Mouse (Mus musculus): Measurements from ENCODE around the gene Orai1. TPM values are rescaled to one million over a fixed set of nuclear protein-coding genes. Genes with fewer than 3 reads are reported as not detected.
"Not testable (repeated sequence)": the region's sequence is repeated elsewhere in the genome, so short reads cannot be mapped to it uniquely, and the experiment has no call there.

The Orai1 gene
- total RNA-seq, 1 experiment = 20.0 TPM

DNA sequence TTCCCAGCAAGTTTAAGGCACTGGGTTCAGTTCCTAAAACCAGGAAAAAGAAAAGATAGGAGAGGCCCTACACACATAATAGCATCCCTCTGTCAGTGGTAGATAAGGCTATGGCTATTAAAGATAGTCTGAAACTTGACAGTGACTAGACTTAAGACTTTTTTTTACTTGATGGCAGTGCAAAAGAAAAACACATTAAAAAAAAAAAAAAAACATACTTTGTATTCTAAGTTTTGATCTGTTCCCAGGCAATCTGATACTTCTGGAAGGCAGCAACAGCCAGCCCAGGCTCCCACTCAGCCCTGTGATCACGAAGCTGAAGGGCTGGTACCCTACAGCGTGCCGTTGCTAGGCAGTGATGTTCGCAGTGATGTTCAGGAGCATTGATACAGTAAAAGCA lies 43.4 kb upstream of the Orai1 start:
- no peak for TF ChIP-seq MAFK (IDR thresholded peaks at IDR 0.05; ENCODE audit: insufficient read depth, low read depth, low read length)
- TF ChIP-seq CHD2 (IDR thresholded peaks at IDR 0.05; ENCODE audit: low read depth, low read length) = no peak
- no peak for TF ChIP-seq ZNF384 (IDR thresholded peaks at IDR 0.05; ENCODE audit: low read depth, low read length)
- no peak for TF ChIP-seq HCFC1 (IDR thresholded peaks at IDR 0.05; ENCODE audit: borderline replicate concordance, insufficient read depth, low read length)
- no peak for TF ChIP-seq ZC3H11A (IDR thresholded peaks at IDR 0.05; ENCODE audit: borderline replicate concordance, low read depth, low read length)
- no peak for DNase-seq (ENCODE audit: low read depth, low spot score)
- H3K27ac ChIP-seq (ENCODE audit: insufficient read depth, low read depth, low read length, poor library complexity, severe bottlenecking) = no peak overlapping the region
- no peaks in the 10 kb centered on the region for H3K36me3 ChIP-seq (ENCODE audit: control insufficient read depth, insufficient read depth, low read length, poor library complexity, severe bottlenecking)
- no peaks in the 10 kb centered on the region for H3K9me3 ChIP-seq (ENCODE audit: control insufficient read depth, insufficient read depth, low read depth, low read length)
- H3K4me1 ChIP-seq (ENCODE audit: control insufficient read depth in 2 of 2, insufficient read depth in 2 of 2, low read length in 2 of 2, poor library complexity in 1 of 2) = no peaks in the 10 kb centered on the region
- H3K4me3 ChIP-seq (ENCODE audit: insufficient read depth in 1 of 2, low read depth in 1 of 2, low read length in 2 of 2, poor library complexity in 1 of 2, severe bottlenecking in 1 of 2) = no peak overlapping the region
- no peak overlapping the region for H3K9ac ChIP-seq (ENCODE audit: insufficient read depth, low read depth, low read length, poor library complexity, severe bottlenecking)
- in situ Hi-C loops (cut with MboI; ENCODE audit: low sequenced_read_pairs in 2 of 2, unreplicated experiment in 2 of 2) = no loop called here

DNA sequence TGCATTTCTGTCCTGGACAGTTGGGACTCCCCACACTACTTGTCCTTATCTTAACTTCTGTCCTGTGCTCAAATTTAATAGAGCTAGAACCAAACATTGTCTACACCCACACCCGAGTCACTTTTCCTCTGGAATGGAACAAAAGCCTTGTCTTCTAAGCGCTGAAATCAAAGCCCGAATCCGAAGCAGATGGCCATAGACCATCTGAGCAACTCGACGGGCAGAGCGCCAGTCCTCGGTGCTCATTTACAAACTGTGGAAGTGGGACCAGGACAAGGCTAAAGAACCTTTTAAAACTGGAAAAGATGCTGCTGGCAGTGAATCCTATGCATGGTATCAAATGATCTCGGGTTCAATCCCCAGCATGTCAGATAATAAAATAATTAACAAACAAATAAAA lies 42.8 kb upstream of the Orai1 start:
- Histone ChIP-seq H3K27ac (ENCODE audit: insufficient read depth, low read depth, low read length, poor library complexity, severe bottlenecking) (no peak overlapping the region), H3K9ac (ENCODE audit: insufficient read depth, low read depth, low read length, poor library complexity, severe bottlenecking) (no peak overlapping the region), H3K36me3 (ENCODE audit: control insufficient read depth, insufficient read depth, low read length, poor library complexity, severe bottlenecking) (no peaks in the 10 kb centered on the region), H3K4me3 (ENCODE audit: insufficient read depth in 1 of 2, low read depth in 1 of 2, low read length in 2 of 2, poor library complexity in 1 of 2, severe bottlenecking in 1 of 2) (no peak overlapping the region), H3K4me1 (ENCODE audit: control insufficient read depth in 2 of 2, insufficient read depth in 2 of 2, low read length in 2 of 2, poor library complexity in 1 of 2) (no peaks in the 10 kb centered on the region), H3K9me3 (ENCODE audit: control insufficient read depth, insufficient read depth, low read depth, low read length) (no peaks in the 10 kb centered on the region)
- in situ Hi-C loops (cut with MboI; ENCODE audit: low sequenced_read_pairs in 2 of 2, unreplicated experiment in 2 of 2) = no loop called here
- TF ChIP-seq MAFK (IDR thresholded peaks at IDR 0.05; ENCODE audit: insufficient read depth, low read depth, low read length) (no peak), CHD2 (IDR thresholded peaks at IDR 0.05; ENCODE audit: low read depth, low read length) (no peak), HCFC1 (IDR thresholded peaks at IDR 0.05; ENCODE audit: borderline replicate concordance, insufficient read depth, low read length) (no peak), ZC3H11A (IDR thresholded peaks at IDR 0.05; ENCODE audit: borderline replicate concordance, low read depth, low read length) (no peak), ZNF384 (IDR thresholded peaks at IDR 0.05; ENCODE audit: low read depth, low read length) (no peak)
- DNase-seq (ENCODE audit: low read depth, low spot score) = no peak

DNA sequence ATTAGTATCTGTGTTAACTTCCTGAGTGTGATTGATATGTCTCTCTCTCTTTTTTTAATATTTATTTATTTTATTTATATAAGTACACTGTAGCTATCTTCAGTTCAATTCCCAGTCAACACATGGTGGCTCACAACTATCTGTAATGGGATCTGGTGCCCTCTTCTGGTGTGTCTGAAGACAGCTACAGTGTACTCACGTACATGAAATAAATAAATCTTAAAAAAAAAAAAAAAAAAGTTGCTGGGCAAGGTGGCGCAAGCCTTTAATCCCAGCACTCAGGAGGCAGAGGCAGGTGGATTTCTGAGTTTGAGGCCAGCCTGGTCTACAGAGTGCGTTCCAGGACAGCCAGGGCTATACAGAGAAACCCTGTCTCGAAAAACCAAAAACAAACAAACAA lies 40.2 kb upstream of the Orai1 start:
- H3K9me3 ChIP-seq (ENCODE audit: control insufficient read depth, insufficient read depth, low read depth, low read length); H3K36me3 ChIP-seq (ENCODE audit: control insufficient read depth, insufficient read depth, low read length, poor library complexity, severe bottlenecking); H3K4me1 ChIP-seq (ENCODE audit: control insufficient read depth in 2 of 2, insufficient read depth in 2 of 2, low read length in 2 of 2, poor library complexity in 1 of 2); H3K4me3 ChIP-seq (ENCODE audit: insufficient read depth in 1 of 2, low read depth in 1 of 2, low read length in 2 of 2, poor library complexity in 1 of 2, severe bottlenecking in 1 of 2); DNase-seq (ENCODE audit: low read depth, low spot score); H3K9ac ChIP-seq (ENCODE audit: insufficient read depth, low read depth, low read length, poor library complexity, severe bottlenecking); in situ Hi-C loops (cut with MboI; ENCODE audit: low sequenced_read_pairs in 2 of 2, unreplicated experiment in 2 of 2); H3K27ac ChIP-seq (ENCODE audit: insufficient read depth, low read depth, low read length, poor library complexity, severe bottlenecking): not testable (repeated sequence)
- TF ChIP-seq ZNF384 (IDR thresholded peaks at IDR 0.05; ENCODE audit: low read depth, low read length) = 0 out of 2 replicates have a peak, but pooled peaks have one; percentile 25

DNA sequence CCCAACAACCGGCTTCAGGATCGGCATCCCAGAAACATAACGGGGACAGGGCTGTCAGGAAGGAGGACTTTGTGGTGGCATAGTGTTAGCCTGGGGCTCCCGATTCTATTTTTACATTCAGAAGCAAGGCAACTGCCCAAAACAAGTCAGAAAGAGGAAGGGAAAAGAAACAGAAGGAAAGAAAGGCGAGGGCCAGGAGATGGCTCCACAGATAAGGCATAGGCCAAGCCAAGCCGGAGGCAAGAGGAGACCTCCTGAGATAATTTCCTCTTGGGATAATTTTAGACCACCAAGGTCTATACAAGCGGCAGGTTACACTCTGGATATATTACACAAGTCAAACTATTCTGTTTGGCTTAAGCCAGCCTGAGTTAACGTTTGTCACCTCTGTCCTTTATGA lies 35.9 kb upstream of the Orai1 start:
- Histone ChIP-seq H3K36me3 (ENCODE audit: control insufficient read depth, insufficient read depth, low read length, poor library complexity, severe bottlenecking) (peaks cover 14% of the 10 kb centered on the region; the same call in 1 of the 2 replicates), H3K4me3 (ENCODE audit: insufficient read depth in 1 of 2, low read depth in 1 of 2, low read length in 2 of 2, poor library complexity in 1 of 2, severe bottlenecking in 1 of 2) (no peak overlapping the region), H3K9me3 (ENCODE audit: control insufficient read depth, insufficient read depth, low read depth, low read length) (no peaks in the 10 kb centered on the region), H3K4me1 (ENCODE audit: control insufficient read depth in 2 of 2, insufficient read depth in 2 of 2, low read length in 2 of 2, poor library complexity in 1 of 2) (no peaks in the 10 kb centered on the region), H3K27ac (ENCODE audit: insufficient read depth, low read depth, low read length, poor library complexity, severe bottlenecking) (no peak overlapping the region), H3K9ac (ENCODE audit: insufficient read depth, low read depth, low read length, poor library complexity, severe bottlenecking) (no peak overlapping the region)
- in situ Hi-C loops (cut with MboI; ENCODE audit: low sequenced_read_pairs in 2 of 2, unreplicated experiment in 2 of 2) = no loop called here
- DNase-seq (ENCODE audit: low read depth, low spot score) = no peak
- TF ChIP-seq ZNF384 (IDR thresholded peaks at IDR 0.05; ENCODE audit: low read depth, low read length) (no peak), ZC3H11A (IDR thresholded peaks at IDR 0.05; ENCODE audit: borderline replicate concordance, low read depth, low read length) (no peak), HCFC1 (IDR thresholded peaks at IDR 0.05; ENCODE audit: borderline replicate concordance, insufficient read depth, low read length) (no peak), MAFK (IDR thresholded peaks at IDR 0.05; ENCODE audit: insufficient read depth, low read depth, low read length) (no peak), CHD2 (IDR thresholded peaks at IDR 0.05; ENCODE audit: low read depth, low read length) (no peak)

DNA sequence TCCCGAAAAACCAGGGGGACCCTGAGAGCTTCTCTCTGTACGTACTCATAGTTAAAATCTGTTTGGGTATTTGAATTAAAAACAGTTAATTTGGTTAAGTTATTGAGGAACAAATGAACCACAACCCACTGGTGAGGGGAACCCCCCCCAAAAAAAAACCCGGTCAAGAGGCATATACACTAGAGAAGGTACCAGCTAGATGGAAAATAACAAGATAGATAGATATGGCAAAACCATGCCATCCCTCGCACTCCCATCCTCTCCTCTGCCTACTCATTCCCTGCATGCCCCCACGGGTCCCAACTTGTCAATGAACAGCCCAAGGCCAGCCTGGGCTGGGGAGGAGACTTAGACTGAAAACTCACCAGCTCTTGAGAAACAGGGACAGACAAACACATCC lies 30.4 kb upstream of the Orai1 start:
- Histone ChIP-seq H3K9ac (ENCODE audit: insufficient read depth, low read depth, low read length, poor library complexity, severe bottlenecking) (no peak overlapping the region), H3K4me1 (ENCODE audit: control insufficient read depth in 2 of 2, insufficient read depth in 2 of 2, low read length in 2 of 2, poor library complexity in 1 of 2) (peaks cover 4 to 8% of the 10 kb centered on the region in 2 experiments; a peak in 1 of 4 replicates), H3K27ac (ENCODE audit: insufficient read depth, low read depth, low read length, poor library complexity, severe bottlenecking) (no peak overlapping the region), H3K36me3 (ENCODE audit: control insufficient read depth, insufficient read depth, low read length, poor library complexity, severe bottlenecking) (peaks cover 18% of the 10 kb centered on the region; the same call in 1 of the 2 replicates), H3K9me3 (ENCODE audit: control insufficient read depth, insufficient read depth, low read depth, low read length) (no peaks in the 10 kb centered on the region), H3K4me3 (ENCODE audit: insufficient read depth in 1 of 2, low read depth in 1 of 2, low read length in 2 of 2, poor library complexity in 1 of 2, severe bottlenecking in 1 of 2) (no peak overlapping the region)
- TF ChIP-seq ZC3H11A (IDR thresholded peaks at IDR 0.05; ENCODE audit: borderline replicate concordance, low read depth, low read length) = no peak
- TF ChIP-seq HCFC1 (IDR thresholded peaks at IDR 0.05; ENCODE audit: borderline replicate concordance, insufficient read depth, low read length) = no peak
- TF ChIP-seq MAFK (IDR thresholded peaks at IDR 0.05; ENCODE audit: insufficient read depth, low read depth, low read length) = no peak
- TF ChIP-seq ZNF384 (IDR thresholded peaks at IDR 0.05; ENCODE audit: low read depth, low read length) = no peak
- no peak for TF ChIP-seq CHD2 (IDR thresholded peaks at IDR 0.05; ENCODE audit: low read depth, low read length)
- DNase-seq (ENCODE audit: low read depth, low spot score) = no peak
- in situ Hi-C loops (cut with MboI; ENCODE audit: low sequenced_read_pairs in 2 of 2, unreplicated experiment in 2 of 2) = no loop called here

Data from ES-E14 (cell line).